Mouse (Mus musculus): Measurements from ENCODE around the gene Cnnm4. TPM values are rescaled to one million over a fixed set of nuclear protein-coding genes. Genes with fewer than 3 reads are reported as not detected.

Gene Cnnm4
- total and polyA plus RNA-seq, 3 experiments: 3.0 to 4.6 (median 3.5) TPM

GRCm38 (mm10) chr1:36539186-36539585 lies 67.8 kb downstream of the Cnnm4 start, which contains the start of gene Gm42417:
TSS of gene Gm42417 (minus strand) at chr1:36539429.
- no peaks in the 10 kb centered on the region for H3K9me3 ChIP-seq (replicated peaks; ENCODE audit: low read length)
- H3K4me2 ChIP-seq (ENCODE audit: insufficient read depth, low read depth, poor library complexity, severe bottlenecking): no peak within 1 kb of the TSS
- peaks cover 50 to 89% of the 10 kb centered on the region in 2 experiments for H3K36me3 ChIP-seq (replicated peaks in 1 of 2; ENCODE audit: control insufficient read depth in 1 of 2, insufficient read depth in 1 of 2, low read length in 1 of 2)
- H3K4me3 ChIP-seq (replicated peaks in 1 of 3; ENCODE audit: low read depth in 2 of 3, low read length in 2 of 3, poor library complexity in 1 of 3): no peak within 1 kb of the TSS
- H3K9ac ChIP-seq (ENCODE audit: insufficient read depth, low read depth): no peak within 1 kb of the TSS
- no peaks in the 10 kb centered on the region for H3K4me1 ChIP-seq (ENCODE audit: control insufficient read depth in 1 of 2, insufficient read depth in 2 of 2)
- no peak within 1 kb of the TSS for H3K27ac ChIP-seq (ENCODE audit: insufficient read depth, low read depth)
- no peaks in the 10 kb centered on the region for H3K27me3 ChIP-seq (replicated peaks)
- in situ Hi-C loops (cut with MboI; ENCODE audit: low pct_ligation_motif_present, low pct_unique_long_range_greater_than_20kb, low sequenced_read_pairs): no loop called here
- dilution Hi-C loops (cut with MboI; ENCODE audit: extremely low pct_ligation_motif_present, extremely low pct_unique_long_range_greater_than_20kb, low sequenced_read_pairs): no loop called here
- H3K79me2 ChIP-seq (replicated peaks; ENCODE audit: control insufficient read depth, extremely low read depth, insufficient read depth, poor library complexity, severe bottlenecking): no peaks in the 10 kb centered on the region
- TF ChIP-seq TCF12 (IDR thresholded peaks at IDR 0.05; ENCODE audit: low read depth, low read length): no peak
- no peak for TF ChIP-seq MAFK (IDR thresholded peaks at IDR 0.05; ENCODE audit: insufficient replicate concordance, low read length)
- no peak for TF ChIP-seq CTCF (conservative IDR thresholded peaks at IDR 0.05 in 1 of 2, IDR thresholded peaks at IDR 0.05 in 1 of 2; ENCODE audit: low read depth in 2 of 2, low read length in 2 of 2)
- no peak for TF ChIP-seq KAT2A (IDR thresholded peaks at IDR 0.05; ENCODE audit: insufficient replicate concordance, low read length)
- no peak for TF ChIP-seq SIN3A (IDR thresholded peaks at IDR 0.05; ENCODE audit: low read length)
- no peak for TF ChIP-seq NRF1 (IDR thresholded peaks at IDR 0.05; ENCODE audit: low read depth, low read length)
- no peak for TF ChIP-seq PAX5 (IDR thresholded peaks at IDR 0.05; ENCODE audit: low read length)
- TF ChIP-seq CHD2 (IDR thresholded peaks at IDR 0.05; ENCODE audit: low read length): no peak
- TF ChIP-seq POLR2AphosphoS2 (IDR thresholded peaks at IDR 0.05; ENCODE audit: low read depth, low read length): no peak
- no peak for TF ChIP-seq ZC3H11A (IDR thresholded peaks at IDR 0.05; ENCODE audit: low read depth, low read length)
- no peak for TF ChIP-seq UBTF (IDR thresholded peaks at IDR 0.05; ENCODE audit: low read depth, low read length)
- TF ChIP-seq IRF4 (IDR thresholded peaks at IDR 0.05; ENCODE audit: low read depth, low read length): no peak
- no peak for DNase-seq (ENCODE audit: extremely low read depth)

- Histone ChIP-seq H3K27ac (ENCODE audit: insufficient read depth, low read depth) (no peak overlapping the region), H3K4me1 (ENCODE audit: control insufficient read depth in 1 of 2, insufficient read depth in 2 of 2) (no peaks in the 10 kb centered on the region), H3K4me2 (ENCODE audit: insufficient read depth, low read depth, poor library complexity, severe bottlenecking) (no peak overlapping the region), H3K9ac (ENCODE audit: insufficient read depth, low read depth) (no peak overlapping the region), H3K9me3 (replicated peaks; ENCODE audit: low read length) (no peaks in the 10 kb centered on the region), H3K27me3 (replicated peaks) (no peaks in the 10 kb centered on the region), H3K36me3 (replicated peaks in 1 of 2; ENCODE audit: control insufficient read depth in 1 of 2, insufficient read depth in 1 of 2, low read length in 1 of 2) (peaks cover 47 to 83% of the 10 kb centered on the region in 2 experiments), H3K4me3 (replicated peaks in 1 of 3; ENCODE audit: low read depth in 2 of 3, low read length in 2 of 3, poor library complexity in 1 of 3) (no peak overlapping the region), H3K79me2 (replicated peaks; ENCODE audit: control insufficient read depth, extremely low read depth, insufficient read depth, poor library complexity, severe bottlenecking) (no peaks in the 10 kb centered on the region)
- in situ Hi-C loops (cut with MboI; ENCODE audit: low pct_ligation_motif_present, low pct_unique_long_range_greater_than_20kb, low sequenced_read_pairs) (no loop called here), dilution Hi-C loops (cut with MboI; ENCODE audit: extremely low pct_ligation_motif_present, extremely low pct_unique_long_range_greater_than_20kb, low sequenced_read_pairs) (no loop called here)
- DNase-seq (ENCODE audit: extremely low read depth): no peak
- no peak for TF ChIP-seq JUN (IDR thresholded peaks at IDR 0.05; ENCODE audit: insufficient read depth, low read depth, low read length)
- no peak for TF ChIP-seq MYC (IDR thresholded peaks at IDR 0.05; ENCODE audit: low read depth, low read length)
- TF ChIP-seq ETS1 (conservative IDR thresholded peaks at IDR 0.05; ENCODE audit: low read depth, low read length): no peak
- no peak for TF ChIP-seq MAX (IDR thresholded peaks at IDR 0.05; ENCODE audit: low read length)
- no peak for TF ChIP-seq USF2 (conservative IDR thresholded peaks at IDR 0.05; ENCODE audit: low read depth, low read length)
- no peak for TF ChIP-seq NRF1 (IDR thresholded peaks at IDR 0.05; ENCODE audit: low read depth, low read length)
- no peak for TF ChIP-seq BHLHE40 (IDR thresholded peaks at IDR 0.05; ENCODE audit: low read depth, low read length)
- TF ChIP-seq RAD21 (IDR thresholded peaks at IDR 0.05; ENCODE audit: low read depth, low read length): no peak
- no peak for TF ChIP-seq KAT2A (IDR thresholded peaks at IDR 0.05; ENCODE audit: insufficient replicate concordance, low read length)
- no peak for TF ChIP-seq SIN3A (IDR thresholded peaks at IDR 0.05; ENCODE audit: low read length)
- no peak for TF ChIP-seq USF1 (IDR thresholded peaks at IDR 0.05; ENCODE audit: low read depth, low read length)
- no peak for TF ChIP-seq HCFC1 (IDR thresholded peaks at IDR 0.05; ENCODE audit: low read depth, low read length)
- TF ChIP-seq ELF1 (IDR thresholded peaks at IDR 0.05; ENCODE audit: low read depth, low read length): no peak
- no peak for TF ChIP-seq CHD1 (IDR thresholded peaks at IDR 0.05; ENCODE audit: low read depth, low read length)
- TF ChIP-seq ZMIZ1 (IDR thresholded peaks at IDR 0.05; ENCODE audit: low read depth, low read length): no peak
- no peak for TF ChIP-seq E2F4 (IDR thresholded peaks at IDR 0.05; ENCODE audit: insufficient replicate concordance, low read depth, low read length)
- no peak for TF ChIP-seq TBP (conservative IDR thresholded peaks at IDR 0.05; ENCODE audit: low read depth, low read length)
Observed at GRCm38 (mm10) chr1:36540132-36540531, 68.7 kb downstream of the Cnnm4 start.
